Mouse (Mus musculus): ENCODE data around the gene Dennd1c. TPM values are rescaled to one million over a fixed set of nuclear protein-coding genes. Genes with fewer than 3 reads are reported as not detected.

Gene Dennd1c
- polyA plus RNA-seq, 1 experiment from 2014 or later = 4.0 TPM

- no peaks in the 10 kb centered on the region for H3K36me3 ChIP-seq (ENCODE audit: control insufficient read depth, insufficient read depth)
- no peak overlapping the region for H3K4me2 ChIP-seq (ENCODE audit: low read depth, low read length)
- no peak for ATAC-seq (ENCODE audit: low read depth)
- WGBS (ENCODE audit: insufficient replicate concordance) = 34% methylated on average over 8 of the region's 8 CpGs
- H3K9ac ChIP-seq (ENCODE audit: low read depth, low read length) = no peak overlapping the region
- H3K9me3 ChIP-seq (replicated peaks; ENCODE audit: control insufficient read depth, low read length) = no peaks in the 10 kb centered on the region
- H3K27ac ChIP-seq (ENCODE audit: low read length) = no peak overlapping the region
- H3K27me3 ChIP-seq (ENCODE audit: control insufficient read depth, insufficient read depth, low read depth, low read length) = peaks cover 6% of the 10 kb centered on the region; the same call in 1 of the 2 replicates
- no peak overlapping the region for H3K4me3 ChIP-seq (ENCODE audit: low read depth, low read length)
- no peaks in the 10 kb centered on the region for H3K4me1 ChIP-seq (ENCODE audit: control insufficient read depth, low read depth, low read length)
These were observed 39.3 kb downstream of the Dennd1c start for GRCm38 (mm10) chr17:57038978-57039377.

GRCm38 (mm10) chr17:57032854-57033253 lies 45.5 kb downstream of the Dennd1c start:
- peaks cover 9% of the 10 kb centered on the region for H3K36me3 ChIP-seq (ENCODE audit: control insufficient read depth, insufficient read depth)
- H3K4me1 ChIP-seq (ENCODE audit: control insufficient read depth, low read depth, low read length) = peaks cover 34% of the 10 kb centered on the region
- H3K9me3 ChIP-seq (replicated peaks; ENCODE audit: control insufficient read depth, low read length) = no peaks in the 10 kb centered on the region
- 75% methylated on average over 4 of the region's 4 CpGs for WGBS (ENCODE audit: insufficient replicate concordance)
- no peaks in the 10 kb centered on the region for H3K27me3 ChIP-seq (ENCODE audit: control insufficient read depth, insufficient read depth, low read depth, low read length)
- H3K4me3 ChIP-seq (ENCODE audit: low read depth, low read length) = no peak overlapping the region
- H3K9ac ChIP-seq (ENCODE audit: low read depth, low read length) = no peak overlapping the region; the same call in 1 of the 2 replicates
- peak overlapping the region; percentile 96 for H3K4me2 ChIP-seq (ENCODE audit: low read depth, low read length)
- ATAC-seq (ENCODE audit: low read depth) = no peak
- no peak overlapping the region for H3K27ac ChIP-seq (ENCODE audit: low read length)

GRCm38 (mm10) chr17:57031661-57032420 lies 46.5 kb downstream of the Dennd1c start:
- Histone ChIP-seq H3K27ac (ENCODE audit: low read length) (peak overlapping the region; percentile 93), H3K4me3 (ENCODE audit: low read depth, low read length) (peak overlapping the region; percentile 96), H3K4me1 (ENCODE audit: control insufficient read depth, low read depth, low read length) (peaks cover 44% of the 10 kb centered on the region), H3K4me2 (ENCODE audit: low read depth, low read length) (peak overlapping the region; percentile 96), H3K36me3 (ENCODE audit: control insufficient read depth, insufficient read depth) (peaks cover 18% of the 10 kb centered on the region), H3K9me3 (replicated peaks; ENCODE audit: control insufficient read depth, low read length) (no peaks in the 10 kb centered on the region), H3K9ac (ENCODE audit: low read depth, low read length) (peak overlapping the region; percentile 76), H3K27me3 (ENCODE audit: control insufficient read depth, insufficient read depth, low read depth, low read length) (no peaks in the 10 kb centered on the region)
- WGBS (ENCODE audit: insufficient replicate concordance) = under 1% methylated on average over 38 of the region's 38 CpGs
- peak; percentile 86 for ATAC-seq (ENCODE audit: low read depth)

GRCm38 (mm10) chr17:57030931-57031660 lies 47.2 kb downstream of the Dennd1c start, which contains the start of gene Khsrp:
TSS of gene Khsrp (minus strand) at chr17:57031522.
- peak within 1 kb of the TSS; percentile 94 for H3K27ac ChIP-seq (ENCODE audit: low read length)
- no peaks in the 10 kb centered on the region for H3K9me3 ChIP-seq (replicated peaks; ENCODE audit: control insufficient read depth, low read length)
- no peak for ATAC-seq (ENCODE audit: low read depth)
- H3K4me1 ChIP-seq (ENCODE audit: control insufficient read depth, low read depth, low read length) = peaks cover 47% of the 10 kb centered on the region
- no peaks in the 10 kb centered on the region for H3K27me3 ChIP-seq (ENCODE audit: control insufficient read depth, insufficient read depth, low read depth, low read length)
- WGBS (ENCODE audit: insufficient replicate concordance) = under 1% methylated on average over 86 of the region's 99 CpGs
- peak within 1 kb of the TSS; percentile 96 for H3K4me2 ChIP-seq (ENCODE audit: low read depth, low read length)
- peaks cover 25% of the 10 kb centered on the region for H3K36me3 ChIP-seq (ENCODE audit: control insufficient read depth, insufficient read depth)
- peak within 1 kb of the TSS; percentile 96 for H3K4me3 ChIP-seq (ENCODE audit: low read depth, low read length)
- peak within 1 kb of the TSS; percentile 99 for H3K9ac ChIP-seq (ENCODE audit: low read depth, low read length)

GRCm38 (mm10) chr17:57029691-57030090 lies 48.6 kb downstream of the Dennd1c start:
- no peaks in the 10 kb centered on the region for H3K27me3 ChIP-seq (ENCODE audit: control insufficient read depth, insufficient read depth, low read depth, low read length)
- peak overlapping the region; percentile 89 for H3K4me2 ChIP-seq (ENCODE audit: low read depth, low read length)
- ATAC-seq (ENCODE audit: low read depth) = no peak
- peaks cover 39% of the 10 kb centered on the region for H3K36me3 ChIP-seq (ENCODE audit: control insufficient read depth, insufficient read depth)
- H3K4me1 ChIP-seq (ENCODE audit: control insufficient read depth, low read depth, low read length) = peaks cover 47% of the 10 kb centered on the region
- H3K9me3 ChIP-seq (replicated peaks; ENCODE audit: control insufficient read depth, low read length) = no peaks in the 10 kb centered on the region
- peak overlapping the region; percentile 96 for H3K4me3 ChIP-seq (ENCODE audit: low read depth, low read length)
- H3K27ac ChIP-seq (ENCODE audit: low read length) = peak overlapping the region; percentile 94
- 12% methylated on average over 8 of the region's 8 CpGs for WGBS (ENCODE audit: insufficient replicate concordance)
- peak overlapping the region; percentile 99 for H3K9ac ChIP-seq (ENCODE audit: low read depth, low read length)

GRCm38 (mm10) chr17:57027471-57027870 lies 50.8 kb downstream of the Dennd1c start:
- no peaks in the 10 kb centered on the region for H3K27me3 ChIP-seq (ENCODE audit: control insufficient read depth, insufficient read depth, low read depth, low read length)
- H3K4me1 ChIP-seq (ENCODE audit: control insufficient read depth, low read depth, low read length) = peaks cover 42% of the 10 kb centered on the region
- no peak overlapping the region for H3K4me2 ChIP-seq (ENCODE audit: low read depth, low read length)
- no peak for ATAC-seq (ENCODE audit: low read depth)
- H3K9me3 ChIP-seq (replicated peaks; ENCODE audit: control insufficient read depth, low read length) = no peaks in the 10 kb centered on the region
- 67% methylated on average over 4 of the region's 4 CpGs for WGBS (ENCODE audit: insufficient replicate concordance)
- H3K36me3 ChIP-seq (ENCODE audit: control insufficient read depth, insufficient read depth) = peaks cover 61% of the 10 kb centered on the region
- no peak overlapping the region for H3K9ac ChIP-seq (ENCODE audit: low read depth, low read length)
- no peak overlapping the region for H3K27ac ChIP-seq (ENCODE audit: low read length)
- H3K4me3 ChIP-seq (ENCODE audit: low read depth, low read length) = no peak overlapping the region

GRCm38 (mm10) chr17:57020960-57021359 lies 57.4 kb downstream of the Dennd1c start:
- peak; percentile 52 for ATAC-seq (ENCODE audit: low read depth)
- Histone ChIP-seq H3K27ac (ENCODE audit: low read length) (peak overlapping the region; percentile 51), H3K4me3 (ENCODE audit: low read depth, low read length) (no peak overlapping the region), H3K9me3 (replicated peaks; ENCODE audit: control insufficient read depth, low read length) (no peaks in the 10 kb centered on the region), H3K27me3 (ENCODE audit: control insufficient read depth, insufficient read depth, low read depth, low read length) (no peaks in the 10 kb centered on the region), H3K4me1 (ENCODE audit: control insufficient read depth, low read depth, low read length) (peaks cover 34% of the 10 kb centered on the region), H3K9ac (ENCODE audit: low read depth, low read length) (no peak overlapping the region), H3K4me2 (ENCODE audit: low read depth, low read length) (no peak overlapping the region), H3K36me3 (ENCODE audit: control insufficient read depth, insufficient read depth) (peaks cover 45% of the 10 kb centered on the region)
- 29% methylated on average over 5 of the region's 5 CpGs for whole genome bisulfite sequencing (ENCODE audit: insufficient replicate concordance)

GRCm38 (mm10) chr17:57019693-57020092 lies 58.6 kb downstream of the Dennd1c start:
- Histone ChIP-seq H3K4me3 (ENCODE audit: low read depth, low read length) (no peak overlapping the region), H3K9me3 (replicated peaks; ENCODE audit: control insufficient read depth, low read length) (no peaks in the 10 kb centered on the region), H3K27ac (ENCODE audit: low read length) (peak overlapping the region; percentile 51), H3K9ac (ENCODE audit: low read depth, low read length) (0 out of 2 replicates have a peak overlapping the region, but pooled peaks have one; percentile 4), H3K36me3 (ENCODE audit: control insufficient read depth, insufficient read depth) (peaks cover 32% of the 10 kb centered on the region), H3K4me1 (ENCODE audit: control insufficient read depth, low read depth, low read length) (peaks cover 34% of the 10 kb centered on the region), H3K27me3 (ENCODE audit: control insufficient read depth, insufficient read depth, low read depth, low read length) (no peaks in the 10 kb centered on the region), H3K4me2 (ENCODE audit: low read depth, low read length) (0 out of 2 replicates have a peak overlapping the region, but pooled peaks have one; percentile 7)
- ATAC-seq (ENCODE audit: low read depth) = peak; percentile 82
- WGBS (ENCODE audit: insufficient replicate concordance) = 28% methylated on average over 2 of the region's 2 CpGs

Data from liver, embryonic 16.5 days (tissue).